15 mouse cellular contexts compared by ENCODE assay signal in the genomic region with DNA sequence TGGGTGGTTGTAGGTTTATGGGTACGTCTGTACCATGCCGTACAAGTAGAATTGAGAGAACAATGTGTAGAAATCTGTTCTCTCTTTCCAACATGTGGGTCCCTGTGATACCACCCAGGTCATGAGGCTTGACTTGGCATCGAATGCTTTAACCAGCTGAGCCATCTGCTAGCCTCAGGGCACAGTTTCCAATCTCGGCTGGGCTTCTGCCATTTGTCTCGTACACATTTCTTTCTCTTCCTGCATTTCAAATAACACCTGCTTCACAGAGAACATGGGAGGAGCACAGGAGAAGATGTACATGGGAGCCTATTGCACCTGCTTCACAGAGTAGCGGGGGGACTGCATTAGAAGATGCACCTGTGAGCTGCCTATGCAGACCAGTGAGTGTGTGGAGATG. TPM values are rescaled to one million over a fixed set of nuclear protein-coding genes. Genes with fewer than 3 reads are reported as not detected.
DNase-seq lines count a peak whose midpoint lies in the region; ATAC-seq and TF ChIP-seq lines count a peak whose summit lies in the region.
"Had no signal": no experiment of that assay in that cellular context is flagged by ENCODE, and none has a peak within 500 bp of the region (broad histone marks: within the 10 kb centered on the region; RNA-seq: fewer than 3 reads in every experiment).

No protein-coding gene starts in this region.

- TF ChIP-seq POLR2A in cerebellum, adult 2 months (IDR thresholded peaks at IDR 0.05; ENCODE audit: borderline replicate concordance, insufficient read depth, low read length), result no peak

- TF ChIP-seq CTCF in cerebellum, adult 2 months (IDR thresholded peaks at IDR 0.05; ENCODE audit: borderline replicate concordance, insufficient read depth, low read depth, low read length), result no peak

- H3K27ac ChIP-seq in forebrain, embryonic 13.5 days, result peak overlapping the region; percentile 90
- no peak overlapping the region; the same call in 1 of the 2 replicates for H3K27ac ChIP-seq in forebrain, embryonic 11.5 days (ENCODE audit: low read depth, low read length)
- H3K27ac ChIP-seq in midbrain, embryonic 13.5 days, result peak overlapping the region; percentile 10; the same call in 1 of the 2 replicates
- H3K27ac ChIP-seq in midbrain, embryonic 10.5 days (replicated peaks), result no peak overlapping the region
- H3K27ac ChIP-seq in cerebellum, adult 2 months (ENCODE audit: insufficient read depth, low read length), result no peak overlapping the region
- peak overlapping the region; percentile 91 for H3K27ac ChIP-seq in forebrain, embryonic 15.5 days (replicated peaks)
- H3K27ac ChIP-seq in kidney, embryonic 14.5 days (ENCODE audit: low read depth, low read length), result no peak overlapping the region
- H3K27ac ChIP-seq: heart, adult 2 months; kidney, postnatal 0 days; liver, embryonic 12.5 days; lung, embryonic 15.5 days had no signal

- H3K4me3 ChIP-seq in forebrain, embryonic 13.5 days, result no peak overlapping the region
- no peak overlapping the region for H3K4me3 ChIP-seq in forebrain, embryonic 11.5 days (ENCODE audit: low read depth, low read length)
- no peak overlapping the region for H3K4me3 ChIP-seq in midbrain, embryonic 13.5 days (replicated peaks)
- no peak overlapping the region for H3K4me3 ChIP-seq in midbrain, embryonic 10.5 days
- H3K4me3 ChIP-seq in cerebellum, adult 2 months (replicated peaks; ENCODE audit: insufficient read depth, low read depth, low read length), result no peak overlapping the region
- H3K4me3 ChIP-seq in forebrain, embryonic 15.5 days, result no peak overlapping the region
- no peak overlapping the region for H3K4me3 ChIP-seq in kidney, embryonic 14.5 days (ENCODE audit: low read length)
- H3K4me3 ChIP-seq: heart, adult 2 months; liver, embryonic 12.5 days; lung, embryonic 15.5 days had no signal

- no peak for DNase-seq in forebrain, embryonic 11.5 days (ENCODE audit: low spot score)
- no peak for DNase-seq in midbrain, embryonic 10.5 days (ENCODE audit: low spot score)
- peak; percentile 76 to 82 for DNase-seq in cerebellum, adult 2 months
- no peak for DNase-seq in spleen, postnatal 4 days (ENCODE audit: low spot score in 2 of 2)
- DNase-seq: adrenal gland, postnatal 14 days; heart, adult 2 months; right cerebral cortex, postnatal 25 days had no signal

- WGBS in forebrain, embryonic 13.5 days, result 68% methylated on average over 6 of the region's 6 CpGs
- WGBS in forebrain, embryonic 11.5 days, result 81% methylated on average over 6 of the region's 6 CpGs
- WGBS in midbrain, embryonic 13.5 days, result 62% methylated on average over 6 of the region's 6 CpGs
- 96% methylated on average over 6 of the region's 6 CpGs for WGBS in midbrain, embryonic 10.5 days
- 24% methylated on average over 6 of the region's 6 CpGs for WGBS in cerebellum, adult 2 months
- 42% methylated on average over 6 of the region's 6 CpGs for WGBS in forebrain, embryonic 15.5 days
- 90% methylated on average over 6 of the region's 6 CpGs for WGBS in kidney, embryonic 14.5 days

- no peak for ATAC-seq in forebrain, embryonic 13.5 days
- ATAC-seq in forebrain, embryonic 11.5 days (replicated peaks; ENCODE audit: low FRiP score), result no peak
- ATAC-seq in midbrain, embryonic 13.5 days, result no peak
- no peak for ATAC-seq in forebrain, embryonic 15.5 days (replicated peaks)
- ATAC-seq in kidney, embryonic 14.5 days (ENCODE audit: low FRiP score, low TSS enrichment), result no peak
- ATAC-seq: inflammation-experienced regulatory T-cells, adult 6 months; liver, embryonic 12.5 days had no signal

- no peak overlapping the region for H3K9ac ChIP-seq in forebrain, embryonic 13.5 days
- no peak overlapping the region for H3K9ac ChIP-seq in forebrain, embryonic 11.5 days (ENCODE audit: low read length)
- H3K9ac ChIP-seq in midbrain, embryonic 13.5 days (replicated peaks), result no peak overlapping the region
- no peak overlapping the region for H3K9ac ChIP-seq in forebrain, embryonic 15.5 days (replicated peaks)
- no peak overlapping the region for H3K9ac ChIP-seq in kidney, embryonic 14.5 days (ENCODE audit: low read depth, low read length)
- H3K9ac ChIP-seq: liver, embryonic 12.5 days; lung, embryonic 15.5 days had no signal

- no peaks in the 10 kb centered on the region for H3K27me3 ChIP-seq in forebrain, embryonic 13.5 days
- H3K27me3 ChIP-seq in forebrain, embryonic 11.5 days (ENCODE audit: control insufficient read depth, insufficient read depth, low read length), result no peaks in the 10 kb centered on the region
- H3K27me3 ChIP-seq in midbrain, embryonic 13.5 days, result no peaks in the 10 kb centered on the region
- H3K27me3 ChIP-seq in midbrain, embryonic 10.5 days (ENCODE audit: low read depth, poor library complexity, severe bottlenecking), result no peaks in the 10 kb centered on the region; the same call in 1 of the 2 replicates
- H3K27me3 ChIP-seq in cerebellum, adult 2 months (ENCODE audit: control insufficient read depth, insufficient read depth, low read length), result no peaks in the 10 kb centered on the region
- no peaks in the 10 kb centered on the region for H3K27me3 ChIP-seq in forebrain, embryonic 15.5 days
- no peaks in the 10 kb centered on the region for H3K27me3 ChIP-seq in kidney, embryonic 14.5 days (ENCODE audit: control insufficient read depth, insufficient read depth, low read length)
- H3K27me3 ChIP-seq: liver, embryonic 12.5 days; lung, embryonic 15.5 days had no signal

- no peaks in the 10 kb centered on the region for H3K36me3 ChIP-seq in forebrain, embryonic 13.5 days (ENCODE audit: poor library complexity, severe bottlenecking)
- no peaks in the 10 kb centered on the region for H3K36me3 ChIP-seq in forebrain, embryonic 11.5 days (ENCODE audit: control insufficient read depth, insufficient read depth, low read length)
- no peaks in the 10 kb centered on the region for H3K36me3 ChIP-seq in midbrain, embryonic 13.5 days
- no peaks in the 10 kb centered on the region for H3K36me3 ChIP-seq in midbrain, embryonic 10.5 days
- H3K36me3 ChIP-seq in forebrain, embryonic 15.5 days, result no peaks in the 10 kb centered on the region
- H3K36me3 ChIP-seq in kidney, embryonic 14.5 days (ENCODE audit: control insufficient read depth, insufficient read depth, low read length), result no peaks in the 10 kb centered on the region
- H3K36me3 ChIP-seq: liver, embryonic 12.5 days; lung, embryonic 15.5 days had no signal

- H3K4me2 ChIP-seq in forebrain, embryonic 13.5 days, result no peak overlapping the region
- no peak overlapping the region for H3K4me2 ChIP-seq in forebrain, embryonic 11.5 days (ENCODE audit: low read depth, low read length, severe bottlenecking)
- H3K4me2 ChIP-seq in midbrain, embryonic 13.5 days (replicated peaks), result no peak overlapping the region
- H3K4me2 ChIP-seq in forebrain, embryonic 15.5 days (replicated peaks), result no peak overlapping the region
- H3K4me2 ChIP-seq in kidney, embryonic 14.5 days (replicated peaks; ENCODE audit: low read depth, low read length), result no peak overlapping the region
- H3K4me2 ChIP-seq: liver, embryonic 12.5 days; lung, embryonic 15.5 days had no signal

- no peaks in the 10 kb centered on the region for H3K9me3 ChIP-seq in forebrain, embryonic 13.5 days (replicated peaks)
- no peaks in the 10 kb centered on the region for H3K9me3 ChIP-seq in forebrain, embryonic 11.5 days (ENCODE audit: control insufficient read depth, low read length)
- H3K9me3 ChIP-seq in midbrain, embryonic 13.5 days, result no peaks in the 10 kb centered on the region
- no peaks in the 10 kb centered on the region for H3K9me3 ChIP-seq in midbrain, embryonic 10.5 days (replicated peaks)
- H3K9me3 ChIP-seq in forebrain, embryonic 15.5 days, result no peaks in the 10 kb centered on the region
- no peaks in the 10 kb centered on the region for H3K9me3 ChIP-seq in kidney, embryonic 14.5 days (ENCODE audit: control insufficient read depth, low read length)
- H3K9me3 ChIP-seq: liver, embryonic 12.5 days; lung, embryonic 15.5 days had no signal

- peaks cover 83% of the 10 kb centered on the region for H3K4me1 ChIP-seq in forebrain, embryonic 13.5 days
- peaks cover 13% of the 10 kb centered on the region for H3K4me1 ChIP-seq in forebrain, embryonic 11.5 days (replicated peaks; ENCODE audit: control insufficient read depth, insufficient read depth, low read length)
- H3K4me1 ChIP-seq in midbrain, embryonic 13.5 days (replicated peaks), result peaks cover 43% of the 10 kb centered on the region
- H3K4me1 ChIP-seq in midbrain, embryonic 10.5 days, result peaks cover 26% of the 10 kb centered on the region
- H3K4me1 ChIP-seq in cerebellum, adult 2 months (ENCODE audit: control insufficient read depth, insufficient read depth, low read length), result peaks cover 27% of the 10 kb centered on the region
- peaks cover 83% of the 10 kb centered on the region for H3K4me1 ChIP-seq in forebrain, embryonic 15.5 days
- peaks cover 11% of the 10 kb centered on the region; the same call in 1 of the 2 replicates for H3K4me1 ChIP-seq in kidney, embryonic 14.5 days (ENCODE audit: control insufficient read depth, insufficient read depth, low read length)

RNA-seq across cellular contexts. Expression of gene Amer2, which starts 38.2 kb away (rescaled TPM):
- polyA plus RNA-seq in forebrain, embryonic 13.5 days (2015; fragmentation: Nextera tagmentation; extraction: Ambion mirVana), result 24.4 and 31.0 TPM in 2 replicates
- 20.5 and 22.3 TPM in 2 replicates for polyA plus RNA-seq in forebrain, embryonic 11.5 days (2014; fragmentation: Nextera tagmentation; extraction: Ambion mirVana)
- 27.2 and 30.8 TPM in 2 replicates for polyA plus RNA-seq in midbrain, embryonic 13.5 days (2015; fragmentation: Nextera tagmentation; extraction: Ambion mirVana)
- polyA plus RNA-seq in midbrain, embryonic 10.5 days (2016; fragmentation: Nextera tagmentation; extraction: Ambion mirVana), result 9.9 and 14.1 TPM in 2 replicates
- polyA plus RNA-seq in cerebellum, adult 2 months (2012; rRNA removed), result 28.3 and 33.2 TPM in 2 replicates
- 51.1 and 54.6 TPM in 2 replicates for polyA plus RNA-seq in forebrain, embryonic 15.5 days (2015; fragmentation: Nextera tagmentation; extraction: Ambion mirVana)
- 2.1 and 2.4 TPM in 2 replicates for polyA plus RNA-seq in kidney, embryonic 14.5 days (2014; fragmentation: Nextera tagmentation; extraction: Ambion mirVana)
- polyA plus RNA-seq: inflammation-experienced regulatory T-cells, adult 6 months had no signal

Comparison
In these comparisons a context has a peak if more than half of its experiments do, and no peak if none do; other contexts are left out.
1. H3K27ac ChIP-seq: peak in forebrain, embryonic 13.5 days (single experiment), midbrain, embryonic 13.5 days (single experiment) and forebrain, embryonic 15.5 days (single experiment); none in forebrain, embryonic 11.5 days (single experiment), midbrain, embryonic 10.5 days (single experiment), cerebellum, adult 2 months (single experiment) and kidney, embryonic 14.5 days (single experiment).
2. DNase-seq: peak in cerebellum, adult 2 months (2 of 2); none in forebrain, embryonic 11.5 days (single experiment), midbrain, embryonic 10.5 days (single experiment) and spleen, postnatal 4 days (0 of 2).